Mouse (Mus musculus) E14TG2a.4 (cell line): ENCODE measurements at regions not wholly inside any gene's neighbourhood (a gene's known extent, or its start where the extent isn't known, plus 50 kb on each side); places are given as distances from the start of the nearest gene placed in this dataset.

Experiments
- CTCF ChIP-seq: conservative IDR thresholded peaks from 2 replicates; pipeline ENCODE4 v1.5.1; 2014; ENCODE audit warnings: low read length
- NANOG ChIP-seq: IDR thresholded peaks from 2 replicates; pipeline ENCODE4 v1.6.1; 2014; ENCODE audit warnings: borderline replicate concordance, low read length, mixed read lengths
- POU5F1 ChIP-seq: IDR thresholded peaks from 2 replicates; pipeline ENCODE4 v1.6.1; 2014; ENCODE audit warnings: low read length, borderline replicate concordance

GRCm38 (mm10) chr13:113433456-113433855 is 140.5 kb downstream of the BC067074 start:
- TF ChIP-seq CTCF (no peak), POU5F1 (no peak), NANOG (no peak)
